Comparison of ENCODE assay signal across 18 mouse cellular contexts in the genomic region with DNA sequence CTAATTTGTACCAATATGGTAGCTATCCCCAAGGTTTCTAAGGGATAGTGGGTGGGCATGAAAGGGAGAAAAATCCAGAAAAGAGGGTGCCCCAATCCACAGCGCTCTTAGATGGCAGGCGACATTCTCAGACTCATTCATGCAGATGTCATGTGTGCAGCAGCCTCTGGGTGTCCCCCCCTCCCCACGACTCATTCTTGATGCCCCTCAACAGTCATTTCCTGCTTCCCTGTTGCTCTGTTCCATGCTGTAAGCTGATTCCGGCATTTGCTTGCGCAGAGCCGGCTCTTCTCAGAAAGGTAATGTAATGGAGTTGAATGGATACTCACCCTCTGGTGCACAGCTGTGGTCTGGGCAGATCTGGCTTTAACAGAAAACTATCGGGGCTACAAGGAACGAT. TPM values are rescaled to one million over a fixed set of nuclear protein-coding genes. Genes with fewer than 3 reads are reported as not detected.
DNase-seq lines count a peak whose midpoint lies in the region; ATAC-seq and TF ChIP-seq lines count a peak whose summit lies in the region.
"Had no signal": no experiment of that assay in that cellular context is flagged by ENCODE, and none has a peak within 500 bp of the region (broad histone marks: within the 10 kb centered on the region; RNA-seq: fewer than 3 reads in every experiment).

No protein-coding gene starts in this region.

- DNase-seq in kidney, postnatal 0 days (ENCODE audit: low spot score), result peak; percentile 50
- DNase-seq in kidney, postnatal 36 days, result no peak
- no peak for DNase-seq in midbrain, postnatal 0 days (ENCODE audit: low spot score)
- DNase-seq in midbrain, embryonic 10.5 days (ENCODE audit: low spot score), result no peak
- DNase-seq in embryonic facial prominence, embryonic 10.5 days (ENCODE audit: low spot score), result peak; percentile 59
- no peak for DNase-seq in left cerebral cortex, postnatal 36 days (ENCODE audit: low spot score in 2 of 2)
- no peak for DNase-seq in frontal cortex, postnatal 14 days (ENCODE audit: low spot score in 2 of 2)
- DNase-seq: adrenal gland, adult 8-10 months; cerebellum, postnatal 36 days; kidney, adult 18-20 months; lung, adult 2 months; thymus, postnatal 14 days had no signal

- H3K36me3 ChIP-seq in kidney, postnatal 0 days (ENCODE audit: insufficient read depth, low read length), result 0 out of 2 replicates have a peak, but pooled peaks cover 11% of the 10 kb centered on the region
- peaks cover 10% of the 10 kb centered on the region; the same call in 1 of the 2 replicates for H3K36me3 ChIP-seq in midbrain, postnatal 0 days (ENCODE audit: insufficient read depth, low read length)
- no peaks in the 10 kb centered on the region for H3K36me3 ChIP-seq in midbrain, embryonic 10.5 days
- peaks cover 11% of the 10 kb centered on the region for H3K36me3 ChIP-seq in embryonic facial prominence, embryonic 10.5 days (replicated peaks)
- H3K36me3 ChIP-seq in hindbrain, embryonic 13.5 days, result no peaks in the 10 kb centered on the region

- peak; percentile 60 for TF ChIP-seq CTCF in kidney, postnatal 0 days (IDR thresholded peaks at IDR 0.05; ENCODE audit: low read depth)
- TF ChIP-seq CTCF in midbrain, postnatal 0 days (IDR thresholded peaks at IDR 0.05), result peak; percentile 47

- WGBS in kidney, postnatal 0 days, result 55% methylated on average over 8 of the region's 8 CpGs
- WGBS in midbrain, postnatal 0 days, result 72% methylated on average over 8 of the region's 8 CpGs
- 78% methylated on average over 8 of the region's 8 CpGs for WGBS in midbrain, embryonic 10.5 days
- WGBS in embryonic facial prominence, embryonic 10.5 days, result 62% methylated on average over 8 of the region's 8 CpGs
- WGBS in hindbrain, embryonic 13.5 days, result 81% methylated on average over 8 of the region's 8 CpGs

- no peaks in the 10 kb centered on the region for H3K4me1 ChIP-seq in kidney, postnatal 0 days (replicated peaks; ENCODE audit: insufficient read depth, low read length)
- peaks cover 4% of the 10 kb centered on the region for H3K4me1 ChIP-seq in midbrain, postnatal 0 days (ENCODE audit: insufficient read depth, low read length)
- peaks cover 11% of the 10 kb centered on the region; the same call in 1 of the 2 replicates for H3K4me1 ChIP-seq in midbrain, embryonic 10.5 days
- peaks cover 35% of the 10 kb centered on the region for H3K4me1 ChIP-seq in embryonic facial prominence, embryonic 10.5 days
- peaks cover 5% of the 10 kb centered on the region for H3K4me1 ChIP-seq in hindbrain, embryonic 13.5 days (replicated peaks)

- no peak overlapping the region for H3K9ac ChIP-seq in kidney, postnatal 0 days (ENCODE audit: low read depth, low read length)
- no peak overlapping the region for H3K9ac ChIP-seq in midbrain, postnatal 0 days (replicated peaks; ENCODE audit: low read length, poor library complexity, severe bottlenecking)
- no peak overlapping the region for H3K9ac ChIP-seq in hindbrain, embryonic 13.5 days
- H3K9ac ChIP-seq: heart, embryonic 15.5 days had no signal

- intact Hi-C loops in left cerebral cortex, postnatal 36 days (cut with DNase I), result no loop called here

- H3K27ac ChIP-seq in kidney, postnatal 0 days, result no peak overlapping the region
- H3K27ac ChIP-seq in midbrain, postnatal 0 days (ENCODE audit: low read depth, low read length), result no peak overlapping the region
- no peak overlapping the region for H3K27ac ChIP-seq in midbrain, embryonic 10.5 days (replicated peaks)
- no peak overlapping the region for H3K27ac ChIP-seq in embryonic facial prominence, embryonic 10.5 days (replicated peaks)
- no peak overlapping the region for H3K27ac ChIP-seq in hindbrain, embryonic 13.5 days
- H3K27ac ChIP-seq: heart, embryonic 15.5 days; layer of hippocampus, adult 2 months had no signal

- H3K4me2 ChIP-seq in kidney, postnatal 0 days (ENCODE audit: low read length), result no peak overlapping the region
- no peak overlapping the region for H3K4me2 ChIP-seq in midbrain, postnatal 0 days (ENCODE audit: low read depth, low read length, poor library complexity, severe bottlenecking)
- H3K4me2 ChIP-seq in hindbrain, embryonic 13.5 days, result no peak overlapping the region
- H3K4me2 ChIP-seq: heart, embryonic 15.5 days had no signal

- no peaks in the 10 kb centered on the region for H3K9me3 ChIP-seq in kidney, postnatal 0 days (replicated peaks; ENCODE audit: low read length)
- H3K9me3 ChIP-seq in midbrain, postnatal 0 days (ENCODE audit: low read length), result no peaks in the 10 kb centered on the region
- H3K9me3 ChIP-seq in midbrain, embryonic 10.5 days (replicated peaks), result no peaks in the 10 kb centered on the region
- H3K9me3 ChIP-seq in embryonic facial prominence, embryonic 10.5 days, result no peaks in the 10 kb centered on the region
- H3K9me3 ChIP-seq in hindbrain, embryonic 13.5 days, result no peaks in the 10 kb centered on the region; the same call in 1 of the 2 replicates
- H3K9me3 ChIP-seq: heart, embryonic 15.5 days had no signal

- ATAC-seq in kidney, postnatal 0 days (replicated peaks; ENCODE audit: low FRiP score, low read depth), result no peak
- no peak for ATAC-seq in midbrain, postnatal 0 days (ENCODE audit: low FRiP score)
- ATAC-seq in hindbrain, embryonic 13.5 days (ENCODE audit: low FRiP score), result no peak
- ATAC-seq: CD4-positive, CD25-positive, alpha-beta regulatory T cell, adult 4 months had no signal

- no peak overlapping the region for H3K4me3 ChIP-seq in kidney, postnatal 0 days (replicated peaks; ENCODE audit: low read depth, low read length)
- no peak overlapping the region for H3K4me3 ChIP-seq in midbrain, postnatal 0 days (ENCODE audit: low read depth, low read length)
- H3K4me3 ChIP-seq in midbrain, embryonic 10.5 days, result no peak overlapping the region
- no peak overlapping the region for H3K4me3 ChIP-seq in embryonic facial prominence, embryonic 10.5 days
- no peak overlapping the region for H3K4me3 ChIP-seq in hindbrain, embryonic 13.5 days
- H3K4me3 ChIP-seq: heart, embryonic 15.5 days; layer of hippocampus, adult 2 months had no signal

- H3K27me3 ChIP-seq in kidney, postnatal 0 days (ENCODE audit: insufficient read depth, low read length), result no peaks in the 10 kb centered on the region
- H3K27me3 ChIP-seq in midbrain, postnatal 0 days (ENCODE audit: insufficient read depth, low read length), result no peaks in the 10 kb centered on the region
- no peaks in the 10 kb centered on the region for H3K27me3 ChIP-seq in midbrain, embryonic 10.5 days (ENCODE audit: low read depth, poor library complexity, severe bottlenecking)
- no peaks in the 10 kb centered on the region for H3K27me3 ChIP-seq in embryonic facial prominence, embryonic 10.5 days (replicated peaks; ENCODE audit: low read depth, poor library complexity, severe bottlenecking)
- H3K27me3 ChIP-seq in hindbrain, embryonic 13.5 days, result 0 out of 2 replicates have a peak, but pooled peaks cover 2% of the 10 kb centered on the region
- H3K27me3 ChIP-seq: heart, embryonic 15.5 days had no signal

RNA-seq across cellular contexts. Expression of gene Plekhs1, which starts 31.1 kb away (rescaled TPM):
- polyA plus RNA-seq in kidney, postnatal 0 days (2015; fragmentation: Nextera tagmentation; extraction: Ambion mirVana), result 1.7 and 1.8 TPM in 2 replicates
- total RNA-seq in midbrain, postnatal 0 days (2014; rRNA removed), result 0.19 and 0.38 TPM in 2 replicates
- polyA plus RNA-seq in midbrain, postnatal 0 days (2015; fragmentation: Nextera tagmentation; extraction: Ambion mirVana), result 0.26 and 0.45 TPM in 2 replicates
- polyA plus RNA-seq in midbrain, embryonic 10.5 days (2016; fragmentation: Nextera tagmentation; extraction: Ambion mirVana), result 0.16 TPM in 1 of 2 replicates, not detected in the other
- polyA plus RNA-seq in embryonic facial prominence, embryonic 10.5 days (2016; fragmentation: Nextera tagmentation; extraction: Ambion mirVana), result 0.21 TPM in 1 of 2 replicates, not detected in the other
- total RNA-seq in left cerebral cortex, postnatal 36 days (2021), result 1 to 10 TPM in 1 of 2 experiments, under 1 TPM in 1; 0.52 to 1.0 TPM
- polyA plus RNA-seq in hindbrain, embryonic 13.5 days (2015; fragmentation: Nextera tagmentation; extraction: Ambion mirVana), result 0.09 and 0.16 TPM in 2 replicates
- total RNA-seq: megakaryocyte-erythroid progenitor cell, adult 5-6 weeks had no signal
- polyA plus RNA-seq: hindbrain, embryonic 11.5 days had no signal

RNA-seq across cellular contexts. Expression of gene Casp7, which starts 33.4 kb away (rescaled TPM):
- 24.2 and 28.6 TPM in 2 replicates for polyA plus RNA-seq in kidney, postnatal 0 days (2015; fragmentation: Nextera tagmentation; extraction: Ambion mirVana)
- total RNA-seq in midbrain, postnatal 0 days (2014; rRNA removed), result 25.2 and 25.9 TPM in 2 replicates
- polyA plus RNA-seq in midbrain, postnatal 0 days (2015; fragmentation: Nextera tagmentation; extraction: Ambion mirVana), result 34.5 and 39.2 TPM in 2 replicates
- 14.7 and 17.1 TPM in 2 replicates for polyA plus RNA-seq in midbrain, embryonic 10.5 days (2016; fragmentation: Nextera tagmentation; extraction: Ambion mirVana)
- polyA plus RNA-seq in embryonic facial prominence, embryonic 10.5 days (2016; fragmentation: Nextera tagmentation; extraction: Ambion mirVana), result 15.9 and 17.8 TPM in 2 replicates
- total RNA-seq in left cerebral cortex, postnatal 36 days (2021), result 1 to 10 TPM; 3.2 to 4.4 TPM
- polyA plus RNA-seq in hindbrain, embryonic 13.5 days (2015; fragmentation: Nextera tagmentation; extraction: Ambion mirVana), result 16.0 and 18.3 TPM in 2 replicates

RNA-seq across cellular contexts. Expression of gene Nrap, which starts 40.5 kb away (rescaled TPM):
- polyA plus RNA-seq in kidney, postnatal 0 days (2015; fragmentation: Nextera tagmentation; extraction: Ambion mirVana), result 0.41 and 0.42 TPM in 2 replicates
- 0.57 and 0.99 TPM in 2 replicates for total RNA-seq in midbrain, postnatal 0 days (2014; rRNA removed)
- 0.69 and 0.80 TPM in 2 replicates for polyA plus RNA-seq in midbrain, postnatal 0 days (2015; fragmentation: Nextera tagmentation; extraction: Ambion mirVana)
- polyA plus RNA-seq in midbrain, embryonic 10.5 days (2016; fragmentation: Nextera tagmentation; extraction: Ambion mirVana), result 0.06 and 0.24 TPM in 2 replicates
- 0.07 and 0.11 TPM in 2 replicates for polyA plus RNA-seq in embryonic facial prominence, embryonic 10.5 days (2016; fragmentation: Nextera tagmentation; extraction: Ambion mirVana)
- under 1 TPM; 0.64 to 0.66 TPM for total RNA-seq in left cerebral cortex, postnatal 36 days (2021)
- 0.25 and 0.49 TPM in 2 replicates for polyA plus RNA-seq in hindbrain, embryonic 13.5 days (2015; fragmentation: Nextera tagmentation; extraction: Ambion mirVana)

Comparison
In these comparisons a context has a peak if more than half of its experiments do, and no peak if none do; other contexts are left out.
1. DNase-seq: peak in kidney, postnatal 0 days (single experiment) and embryonic facial prominence, embryonic 10.5 days (single experiment); none in kidney, postnatal 36 days (0 of 2), midbrain, postnatal 0 days (single experiment), midbrain, embryonic 10.5 days (single experiment), left cerebral cortex, postnatal 36 days (0 of 2) and frontal cortex, postnatal 14 days (0 of 2).